Mouse (Mus musculus) liver, embryonic 13.5 days (tissue): ENCODE results near the gene Ppef1. TPM values are rescaled to one million over a fixed set of nuclear protein-coding genes. Genes with fewer than 3 reads are reported as not detected.

Experiments
- ATAC-seq: fragments of 200-750 bp; cut with Nextera tagmentation; 2 replicates; pipeline ENCODE4 v1.8.0; 2017; ENCODE audit warnings: low read depth, mild to moderate bottlenecking, moderate number of reproducible peaks, moderate library complexity
- DNase-seq: peaks from one replicate; pipeline ENCODE4 v3.0.0; 2022
- H3K27ac ChIP-seq: fragments of 300-500 bp; sonication (generic); 2 replicates; pipeline ENCODE4 v1.5.1; 2015; ENCODE audit warnings: moderate library complexity, mild to moderate bottlenecking, inconsistent platforms
- H3K27me3 ChIP-seq: fragments of 300-500 bp; sonication (generic); 2 replicates; pipeline ENCODE4 v1.6.1; 2015; ENCODE audit warnings: mild to moderate bottlenecking, inconsistent platforms
- H3K36me3 ChIP-seq: fragments of 300-500 bp; sonication (generic); 2 replicates; pipeline ENCODE4 v1.6.1; 2015; ENCODE audit warnings: mild to moderate bottlenecking, inconsistent platforms
- H3K4me1 ChIP-seq: fragments of 300-500 bp; sonication (generic); replicated peaks from 2 replicates; pipeline ENCODE4 v1.6.1; 2015; ENCODE audit warnings: inconsistent platforms
- H3K4me2 ChIP-seq: fragments of 300-500 bp; sonication (generic); 2 replicates; pipeline ENCODE4 v1.6.1; 2015; ENCODE audit warnings: inconsistent platforms, mild to moderate bottlenecking, moderate library complexity
- H3K4me3 ChIP-seq: fragments of 300-500 bp; sonication (generic); replicated peaks from 2 replicates; pipeline ENCODE4 v1.5.1; 2015; ENCODE audit warnings: mild to moderate bottlenecking, inconsistent platforms
- H3K9ac ChIP-seq: fragments of 300-500 bp; sonication (generic); 2 replicates; pipeline ENCODE4 v1.6.1; 2015; ENCODE audit warnings: mild to moderate bottlenecking, inconsistent platforms
- H3K9me3 ChIP-seq: fragments of 300-500 bp; sonication (generic); replicated peaks from 2 replicates; pipeline ENCODE4 v1.6.1; 2016; ENCODE audit warnings: inconsistent platforms
- WGBS: fragments of 180-500 bp; shearing (Covaris S2); methylation state at CpG from one replicate; pipeline ENCODE4 v1.1.7; 2015; ENCODE audit not compliant: insufficient replicate concordance; 5-methylcytosine and 5-hydroxymethylcytosine counted together
- polyA plus RNA-seq: library from polyadenylated mRNA; unstranded; fragments of >200 nt; fragmentation: Nextera tagmentation; extraction: Ambion mirVana; gene quantifications from 2 replicates; pipeline ENCODE4 v1.2.1, GENCODE M21; 2015

Gene Ppef1
- polyA plus RNA-seq, 1 experiment from 2014 or later, result 0.06 TPM

GRCm38 (mm10) chrX:160592933-160593332, 142.6 kb downstream of the Ppef1 start:
- H3K27me3 ChIP-seq, result no peaks in the 10 kb centered on the region
- H3K4me3 ChIP-seq, result no peak overlapping the region
- DNase-seq (no peak), ATAC-seq (no peak)
- WGBS, result 73% methylated on average over 6 of the region's 6 CpGs
- H3K4me2 ChIP-seq, result no peak overlapping the region
- H3K27ac ChIP-seq, result no peak overlapping the region
- no peaks in the 10 kb centered on the region for H3K9me3 ChIP-seq
- no peak overlapping the region for H3K9ac ChIP-seq
- H3K4me1 ChIP-seq, result no peaks in the 10 kb centered on the region
- H3K36me3 ChIP-seq, result peaks cover 3% of the 10 kb centered on the region

GRCm38 (mm10) chrX:160590147-160590546, 145.4 kb downstream of the Ppef1 start:
- 84% methylated on average over 7 of the region's 7 CpGs for WGBS
- Histone ChIP-seq H3K4me3 (no peak overlapping the region), H3K27ac (no peak overlapping the region), H3K27me3 (no peaks in the 10 kb centered on the region), H3K36me3 (peaks cover 9% of the 10 kb centered on the region), H3K4me2 (no peak overlapping the region), H3K4me1 (no peaks in the 10 kb centered on the region), H3K9ac (no peak overlapping the region), H3K9me3 (no peaks in the 10 kb centered on the region)
- ATAC-seq (no peak), DNase-seq (no peak)

GRCm38 (mm10) chrX:160588523-160588922, 147.0 kb downstream of the Ppef1 start:
- H3K4me3 ChIP-seq, result no peak overlapping the region
- H3K4me1 ChIP-seq, result no peaks in the 10 kb centered on the region
- no peak overlapping the region for H3K4me2 ChIP-seq
- no peaks in the 10 kb centered on the region for H3K9me3 ChIP-seq
- no peaks in the 10 kb centered on the region for H3K27me3 ChIP-seq
- DNase-seq, result no peak
- ATAC-seq, result no peak
- H3K36me3 ChIP-seq, result peaks cover 9% of the 10 kb centered on the region
- H3K27ac ChIP-seq, result no peak overlapping the region
- H3K9ac ChIP-seq, result no peak overlapping the region
- 73% methylated on average over 4 of the region's 4 CpGs for WGBS

- 46% methylated on average over 1 of the region's 1 CpGs for WGBS
- H3K36me3 ChIP-seq, result peaks cover 9% of the 10 kb centered on the region
- no peaks in the 10 kb centered on the region for H3K9me3 ChIP-seq
- no peak overlapping the region for H3K4me3 ChIP-seq
- DNase-seq, result no peak
- H3K27me3 ChIP-seq, result no peaks in the 10 kb centered on the region
- H3K27ac ChIP-seq, result no peak overlapping the region
- H3K9ac ChIP-seq, result no peak overlapping the region
- no peak overlapping the region for H3K4me2 ChIP-seq
- ATAC-seq, result no peak
- no peaks in the 10 kb centered on the region for H3K4me1 ChIP-seq
Measured at GRCm38 (mm10) chrX:160585110-160585509, 150.5 kb downstream of the Ppef1 start.

GRCm38 (mm10) chrX:160584148-160584838, 151.3 kb downstream of the Ppef1 start:
- Histone ChIP-seq H3K9me3 (no peaks in the 10 kb centered on the region), H3K27ac (no peak overlapping the region), H3K4me2 (no peak overlapping the region), H3K9ac (no peak overlapping the region), H3K36me3 (peaks cover 6% of the 10 kb centered on the region; the same call in 1 of the 2 replicates), H3K27me3 (no peaks in the 10 kb centered on the region), H3K4me1 (no peaks in the 10 kb centered on the region), H3K4me3 (no peak overlapping the region)
- ATAC-seq (no peak), DNase-seq (no peak)
- 82% methylated on average over 4 of the region's 4 CpGs for WGBS

GRCm38 (mm10) chrX:160583589-160583988, 152.0 kb downstream of the Ppef1 start:
- no peaks in the 10 kb centered on the region for H3K9me3 ChIP-seq
- ATAC-seq (no peak), DNase-seq (no peak)
- no peak overlapping the region for H3K4me2 ChIP-seq
- no peak overlapping the region for H3K4me3 ChIP-seq
- H3K27me3 ChIP-seq, result no peaks in the 10 kb centered on the region
- H3K27ac ChIP-seq, result no peak overlapping the region
- H3K9ac ChIP-seq, result no peak overlapping the region
- no peaks in the 10 kb centered on the region for H3K4me1 ChIP-seq
- peaks cover 6% of the 10 kb centered on the region; the same call in 1 of the 2 replicates for H3K36me3 ChIP-seq
- WGBS, result 72% methylated on average over 5 of the region's 5 CpGs

Other genes starting within 250 kb of the Ppef1 start
- gene Phka2, start 233.6 kb downstream of the Ppef1 start, polyA plus RNA-seq, result 9.1 and 11.2 TPM in 2 replicates
- gene Rs1, start 32.2 kb upstream of the Ppef1 start, polyA plus RNA-seq, result not detected in 2 replicates
- gene Gja6, start 171.3 kb upstream of the Ppef1 start, polyA plus RNA-seq, result 0.89 and 1.2 TPM in 2 replicates